Mouse (Mus musculus): ENCODE measurements around the gene Gm15128.
"Not testable (repeated sequence)": the region's sequence is repeated elsewhere in the genome, so short reads cannot be mapped to it uniquely, and the experiment has no call there.

The Gm15128 gene

DNA sequence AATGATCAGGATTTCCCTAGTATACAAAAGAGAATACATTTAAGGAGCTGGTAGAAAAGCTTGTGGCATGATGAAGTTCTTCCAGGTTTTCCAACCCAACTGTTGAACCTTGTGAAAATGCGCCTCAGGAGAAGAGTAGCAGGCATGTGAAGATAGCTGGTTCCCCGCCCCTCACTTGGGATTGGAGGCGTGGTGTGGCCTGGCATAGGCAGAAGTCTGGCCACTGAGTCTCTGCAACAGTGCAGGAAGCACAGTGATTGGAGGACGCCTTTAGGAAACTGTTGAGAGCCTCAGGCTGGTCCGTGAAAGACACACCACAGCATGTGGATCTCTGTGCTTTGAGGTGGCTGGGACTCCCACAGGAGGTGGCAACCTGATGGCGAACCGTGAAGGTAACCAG is at the start of gene Gm15128:
Gm15128 (plus strand) TSS at position 301 of the 400 bp plus-strand sequence.
- not testable (repeated sequence) for DNase-seq (ENCODE audit: low spot score in 2 of 2)

All from spleen, postnatal 14 days (tissue).